Comparison of ENCODE assay signal across 10 mouse cellular contexts in genomic region chr9:61376650-61377049, GRCm38 (mm10). TPM values are rescaled to one million over a fixed set of nuclear protein-coding genes. Genes with fewer than 3 reads are reported as not detected.
DNase-seq lines count a peak whose midpoint lies in the region; ATAC-seq lines count a peak whose summit lies in the region.
"Had no signal": no experiment of that assay in that cellular context is flagged by ENCODE, and none has a peak within 500 bp of the region (broad histone marks: within the 10 kb centered on the region; RNA-seq: fewer than 3 reads in every experiment).

No protein-coding gene starts in this region.

- H3K4me2 ChIP-seq in kidney, embryonic 16.5 days (replicated peaks; ENCODE audit: low read depth, low read length): peak overlapping the region; percentile 93
- peak overlapping the region; percentile 91 for H3K4me2 ChIP-seq in forebrain, embryonic 14.5 days (ENCODE audit: low read length)
- peak overlapping the region; percentile 82 for H3K4me2 ChIP-seq in limb, embryonic 13.5 days (replicated peaks)
- peak overlapping the region; percentile 95 for H3K4me2 ChIP-seq in neural tube, embryonic 15.5 days

- 49% methylated on average over 3 of the region's 3 CpGs for whole genome bisulfite sequencing in kidney, embryonic 16.5 days
- 47% methylated on average over 3 of the region's 3 CpGs for WGBS in forebrain, embryonic 14.5 days
- 23% methylated on average over 3 of the region's 3 CpGs for WGBS in limb, embryonic 13.5 days
- WGBS in neural tube, embryonic 15.5 days: 21% methylated on average over 3 of the region's 3 CpGs

- H3K36me3 ChIP-seq in kidney, embryonic 16.5 days (ENCODE audit: insufficient read depth, low read length): peaks cover 8% of the 10 kb centered on the region; the same call in 1 of the 2 replicates
- H3K36me3 ChIP-seq in forebrain, embryonic 14.5 days (ENCODE audit: control insufficient read depth, insufficient read depth, low read length): peaks cover 31% of the 10 kb centered on the region; the same call in 1 of the 2 replicates
- peaks cover 58% of the 10 kb centered on the region for H3K36me3 ChIP-seq in limb, embryonic 13.5 days
- H3K36me3 ChIP-seq in neural tube, embryonic 15.5 days: no peaks in the 10 kb centered on the region

- DNase-seq in kidney, postnatal 10 days: no peak
- no peak for DNase-seq in forebrain, embryonic 14.5 days (ENCODE audit: low spot score)
- DNase-seq in right cerebral cortex, postnatal 4 days: no peak
- DNase-seq in urinary bladder, adult 2 months (ENCODE audit: low spot score): no peak
- DNase-seq in layer of hippocampus, postnatal 14 days (ENCODE audit: low spot score in 2 of 2): no peak
- DNase-seq: adrenal gland, postnatal 25 days had no signal

- ATAC-seq in kidney, embryonic 16.5 days (ENCODE audit: low FRiP score, low TSS enrichment): no peak
- ATAC-seq in forebrain, embryonic 14.5 days: no peak
- no peak for ATAC-seq in limb, embryonic 13.5 days (ENCODE audit: low FRiP score, low read depth)
- no peak for ATAC-seq in neural tube, embryonic 15.5 days (ENCODE audit: low FRiP score)

- H3K9ac ChIP-seq in kidney, embryonic 16.5 days (replicated peaks; ENCODE audit: low read length): no peak overlapping the region
- H3K9ac ChIP-seq in forebrain, embryonic 14.5 days (ENCODE audit: low read length): peak overlapping the region; percentile 100; the same call in 1 of the 2 replicates
- H3K9ac ChIP-seq in limb, embryonic 13.5 days: peak overlapping the region; percentile 62
- peak overlapping the region; percentile 39; the same call in 1 of the 2 replicates for H3K9ac ChIP-seq in neural tube, embryonic 15.5 days (replicated peaks)

- peak overlapping the region; percentile 16; the same call in 1 of the 2 replicates for H3K4me3 ChIP-seq in kidney, embryonic 16.5 days (ENCODE audit: low read length)
- peak overlapping the region; percentile 97 for H3K4me3 ChIP-seq in forebrain, embryonic 14.5 days (ENCODE audit: low read depth, low read length)
- peak overlapping the region; percentile 96 for H3K4me3 ChIP-seq in limb, embryonic 13.5 days
- H3K4me3 ChIP-seq in neural tube, embryonic 15.5 days (replicated peaks): peak overlapping the region; percentile 24

- H3K27ac ChIP-seq in kidney, embryonic 16.5 days (ENCODE audit: low read length): no peak overlapping the region
- 0 out of 2 replicates have a peak overlapping the region, but pooled peaks have one; percentile 35 for H3K27ac ChIP-seq in forebrain, embryonic 14.5 days (ENCODE audit: low read depth, low read length)
- no peak overlapping the region for H3K27ac ChIP-seq in limb, embryonic 13.5 days
- H3K27ac ChIP-seq in neural tube, embryonic 15.5 days (replicated peaks): no peak overlapping the region
- H3K27ac ChIP-seq: left cerebral cortex, adult 2 months had no signal

- H3K9me3 ChIP-seq in kidney, embryonic 16.5 days (ENCODE audit: low read length): no peaks in the 10 kb centered on the region
- no peaks in the 10 kb centered on the region for H3K9me3 ChIP-seq in forebrain, embryonic 14.5 days (replicated peaks; ENCODE audit: control insufficient read depth, low read length)
- no peaks in the 10 kb centered on the region for H3K9me3 ChIP-seq in limb, embryonic 13.5 days
- no peaks in the 10 kb centered on the region for H3K9me3 ChIP-seq in neural tube, embryonic 15.5 days (replicated peaks)

- H3K4me1 ChIP-seq in kidney, embryonic 16.5 days (ENCODE audit: insufficient read depth, low read length): peaks cover 72% of the 10 kb centered on the region
- H3K4me1 ChIP-seq in forebrain, embryonic 14.5 days (ENCODE audit: control insufficient read depth, insufficient read depth, low read length): peaks cover 65% of the 10 kb centered on the region
- H3K4me1 ChIP-seq in limb, embryonic 13.5 days: peaks cover 70% of the 10 kb centered on the region
- peaks cover 79% of the 10 kb centered on the region for H3K4me1 ChIP-seq in neural tube, embryonic 15.5 days

- H3K27me3 ChIP-seq in kidney, embryonic 16.5 days (ENCODE audit: insufficient read depth, low read length): no peaks in the 10 kb centered on the region
- no peaks in the 10 kb centered on the region for H3K27me3 ChIP-seq in forebrain, embryonic 14.5 days (replicated peaks; ENCODE audit: control insufficient read depth, insufficient read depth, low read length)
- no peaks in the 10 kb centered on the region for H3K27me3 ChIP-seq in limb, embryonic 13.5 days
- no peaks in the 10 kb centered on the region for H3K27me3 ChIP-seq in neural tube, embryonic 15.5 days (replicated peaks)

RNA-seq across cellular contexts. Expression of gene Tle3, which starts 4.5 kb away (rescaled TPM):
- polyA plus RNA-seq in kidney, embryonic 16.5 days (2015; fragmentation: Nextera tagmentation; extraction: Ambion mirVana): 26.0 and 30.8 TPM in 2 replicates
- 28.1 and 30.1 TPM in 2 replicates for polyA plus RNA-seq in forebrain, embryonic 14.5 days (2014; fragmentation: Nextera tagmentation; extraction: Ambion mirVana)
- 50.1 and 50.6 TPM in 2 replicates for polyA plus RNA-seq in limb, embryonic 13.5 days (2015; fragmentation: Nextera tagmentation; extraction: Ambion mirVana)
- polyA plus RNA-seq in neural tube, embryonic 15.5 days (2015; fragmentation: Nextera tagmentation; extraction: Ambion mirVana): 20.5 and 24.2 TPM in 2 replicates
- polyA plus RNA-seq in urinary bladder, adult 2 months (2012; rRNA removed): 39.4 and 49.1 TPM in 2 replicates
- 10 to 100 TPM; 73.5 to 77.2 TPM for total RNA-seq in layer of hippocampus, postnatal 14 days (2021)

Comparison
In these comparisons a context has a peak if more than half of its experiments do, and no peak if none do; other contexts are left out.
1. H3K4me3 ChIP-seq: peak in every context shown above with its lines; median percentile 97 in forebrain, embryonic 14.5 days; 96 in limb, embryonic 13.5 days; 24 in neural tube, embryonic 15.5 days; 16 in kidney, embryonic 16.5 days.